Comparison of ENCODE assay signal across 14 mouse cellular contexts in genomic region chr9:106147281-106147680, GRCm38 (mm10). TPM values are rescaled to one million over a fixed set of nuclear protein-coding genes. Genes with fewer than 3 reads are reported as not detected.
DNase-seq lines count a peak whose midpoint lies in the region; ATAC-seq and TF ChIP-seq lines count a peak whose summit lies in the region.
"Had no signal": no experiment of that assay in that cellular context is flagged by ENCODE, and none has a peak within 500 bp of the region (broad histone marks: within the 10 kb centered on the region; RNA-seq: fewer than 3 reads in every experiment).

No protein-coding gene starts in this region.

- no peaks in the 10 kb centered on the region for H3K36me3 ChIP-seq in liver, embryonic 16.5 days (ENCODE audit: control insufficient read depth, insufficient read depth)
- H3K36me3 ChIP-seq in hindbrain, embryonic 10.5 days = peaks cover 13% of the 10 kb centered on the region
- no peaks in the 10 kb centered on the region for H3K36me3 ChIP-seq in midbrain, embryonic 11.5 days (ENCODE audit: control insufficient read depth, insufficient read depth, low read length)
- H3K36me3 ChIP-seq in lung, postnatal 0 days (ENCODE audit: insufficient read depth, low read length) = no peaks in the 10 kb centered on the region
- H3K36me3 ChIP-seq: G1E had no signal

- no peak overlapping the region for H3K27ac ChIP-seq in liver, embryonic 16.5 days (ENCODE audit: low read length)
- H3K27ac ChIP-seq in hindbrain, embryonic 10.5 days = peak overlapping the region; percentile 97
- H3K27ac ChIP-seq in midbrain, embryonic 11.5 days (ENCODE audit: low read depth, low read length) = peak overlapping the region; percentile 85
- no peak overlapping the region for H3K27ac ChIP-seq in lung, postnatal 0 days (ENCODE audit: low read length)
- H3K27ac ChIP-seq: kidney, postnatal 0 days; macrophage had no signal

- no peak overlapping the region for H3K4me2 ChIP-seq in liver, embryonic 16.5 days (ENCODE audit: low read depth, low read length)
- H3K4me2 ChIP-seq in midbrain, embryonic 11.5 days = peak overlapping the region; percentile 77
- no peak overlapping the region for H3K4me2 ChIP-seq in lung, postnatal 0 days (replicated peaks; ENCODE audit: low read depth, low read length)

- peaks cover 45% of the 10 kb centered on the region for H3K27me3 ChIP-seq in liver, embryonic 16.5 days (ENCODE audit: control insufficient read depth, insufficient read depth, low read depth, low read length)
- peaks cover 40% of the 10 kb centered on the region for H3K27me3 ChIP-seq in hindbrain, embryonic 10.5 days (ENCODE audit: insufficient read depth, poor library complexity, severe bottlenecking)
- no peaks in the 10 kb centered on the region for H3K27me3 ChIP-seq in midbrain, embryonic 11.5 days (ENCODE audit: control insufficient read depth, insufficient read depth, low read length)
- peaks cover 18% of the 10 kb centered on the region for H3K27me3 ChIP-seq in lung, postnatal 0 days (replicated peaks; ENCODE audit: insufficient read depth, low read length)

- intact Hi-C loops in heart, postnatal 10 days (cut with DNase I) = no loop called here

- no peaks in the 10 kb centered on the region for H3K4me1 ChIP-seq in liver, embryonic 16.5 days (ENCODE audit: control insufficient read depth, low read depth, low read length)
- peaks cover 38% of the 10 kb centered on the region for H3K4me1 ChIP-seq in hindbrain, embryonic 10.5 days (replicated peaks)
- H3K4me1 ChIP-seq in midbrain, embryonic 11.5 days (ENCODE audit: control insufficient read depth, insufficient read depth, low read length) = peaks cover 23% of the 10 kb centered on the region
- no peaks in the 10 kb centered on the region; the same call in 1 of the 2 replicates for H3K4me1 ChIP-seq in lung, postnatal 0 days (ENCODE audit: insufficient read depth, low read depth, low read length)

- H3K9ac ChIP-seq in liver, embryonic 16.5 days (ENCODE audit: low read depth, low read length) = no peak overlapping the region
- H3K9ac ChIP-seq in midbrain, embryonic 11.5 days (ENCODE audit: low read length) = peak overlapping the region; percentile 98
- no peak overlapping the region for H3K9ac ChIP-seq in lung, postnatal 0 days (replicated peaks; ENCODE audit: low read depth)

- TF ChIP-seq CTCF in lung, postnatal 0 days (IDR thresholded peaks at IDR 0.05) = no peak

- no peaks in the 10 kb centered on the region for H3K9me3 ChIP-seq in liver, embryonic 16.5 days (replicated peaks; ENCODE audit: control insufficient read depth, low read length)
- no peaks in the 10 kb centered on the region for H3K9me3 ChIP-seq in hindbrain, embryonic 10.5 days
- H3K9me3 ChIP-seq in midbrain, embryonic 11.5 days (ENCODE audit: control insufficient read depth, low read length) = no peaks in the 10 kb centered on the region
- H3K9me3 ChIP-seq in lung, postnatal 0 days (ENCODE audit: low read length) = no peaks in the 10 kb centered on the region
- H3K9me3 ChIP-seq: G1E had no signal

- DNase-seq in liver = no peak
- DNase-seq in hindbrain, embryonic 10.5 days (ENCODE audit: low spot score) = no peak
- DNase-seq in midbrain, embryonic 11.5 days (ENCODE audit: low spot score, missing footprints) = no peak
- DNase-seq in heart, postnatal 10 days = no peak
- DNase-seq in lung, postnatal 0 days (ENCODE audit: low spot score) = no peak
- no peak for DNase-seq in heart, adult 8-10 months (ENCODE audit: low spot score)
- DNase-seq in thymus, adult 18-20 months = no peak
- DNase-seq: B cell, adult 2 months; cerebellum, adult 18-20 months; heart, postnatal 14 days had no signal

- TF ChIP-seq EP300 in lung, postnatal 0 days (IDR thresholded peaks at IDR 0.05) = no peak

- 12% methylated on average over 5 of the region's 5 CpGs for WGBS in liver, embryonic 16.5 days (ENCODE audit: insufficient replicate concordance)
- 34% methylated on average over 5 of the region's 5 CpGs for WGBS in hindbrain, embryonic 10.5 days
- 44% methylated on average over 5 of the region's 5 CpGs for WGBS in midbrain, embryonic 11.5 days
- 20% methylated on average over 5 of the region's 5 CpGs for WGBS in lung, postnatal 0 days

- ATAC-seq in liver, embryonic 16.5 days (ENCODE audit: low read depth) = no peak
- ATAC-seq in midbrain, embryonic 11.5 days (ENCODE audit: low FRiP score) = no peak
- no peak for ATAC-seq in lung, postnatal 0 days

- H3K4me3 ChIP-seq in liver, embryonic 16.5 days (ENCODE audit: low read depth, low read length) = peak overlapping the region; percentile 13; the same call in 1 of the 2 replicates
- peak overlapping the region; percentile 68 for H3K4me3 ChIP-seq in hindbrain, embryonic 10.5 days
- H3K4me3 ChIP-seq in midbrain, embryonic 11.5 days (ENCODE audit: low read depth, low read length) = peak overlapping the region; percentile 77
- no peak overlapping the region for H3K4me3 ChIP-seq in lung, postnatal 0 days (ENCODE audit: low read depth, low read length)

RNA-seq across cellular contexts. Expression of gene Glyctk, which starts 10.7 kb away (rescaled TPM):
- 26.5 and 33.0 TPM in 2 replicates for polyA plus RNA-seq in liver, embryonic 16.5 days (2015; fragmentation: Nextera tagmentation; extraction: Ambion mirVana)
- 2.9 and 4.5 TPM in 2 replicates for polyA plus RNA-seq in hindbrain, embryonic 10.5 days (2016; fragmentation: Nextera tagmentation; extraction: Ambion mirVana)
- 5.6 and 6.3 TPM in 2 replicates for polyA plus RNA-seq in midbrain, embryonic 11.5 days (2014; fragmentation: Nextera tagmentation; extraction: Ambion mirVana)
- total RNA-seq in heart, postnatal 10 days (2021) = 1 to 10 TPM; 1.7 to 1.8 TPM
- 0.67 and 0.71 TPM in 2 replicates for polyA plus RNA-seq in lung, postnatal 0 days (2015; fragmentation: Nextera tagmentation; extraction: Ambion mirVana)
- 1 to 10 TPM; 1.5 to 2.6 (median 1.9) TPM for total RNA-seq in heart, adult 8-10 months (2022)

RNA-seq across cellular contexts. Expression of gene Wdr82, which starts 23.4 kb away (rescaled TPM):
- polyA plus RNA-seq in liver, embryonic 16.5 days (2015; fragmentation: Nextera tagmentation; extraction: Ambion mirVana) = 5.8 and 6.0 TPM in 2 replicates
- polyA plus RNA-seq in hindbrain, embryonic 10.5 days (2016; fragmentation: Nextera tagmentation; extraction: Ambion mirVana) = 25.8 and 29.9 TPM in 2 replicates
- polyA plus RNA-seq in midbrain, embryonic 11.5 days (2014; fragmentation: Nextera tagmentation; extraction: Ambion mirVana) = 30.2 and 32.6 TPM in 2 replicates
- 10 to 100 TPM; 72.2 to 81.4 TPM for total RNA-seq in heart, postnatal 10 days (2021)
- 11.3 and 13.2 TPM in 2 replicates for polyA plus RNA-seq in lung, postnatal 0 days (2015; fragmentation: Nextera tagmentation; extraction: Ambion mirVana)
- total RNA-seq in heart, adult 8-10 months (2022) = 10 to 100 TPM; 29.6 to 38.5 (median 34.0) TPM

RNA-seq across cellular contexts. Expression of gene Col6a4, which starts 50.7 kb away (rescaled TPM):
- 0.47 TPM in 1 of 2 replicates, not detected in the other for polyA plus RNA-seq in liver, embryonic 16.5 days (2015; fragmentation: Nextera tagmentation; extraction: Ambion mirVana)
- 0.10 and 0.26 TPM in 2 replicates for polyA plus RNA-seq in hindbrain, embryonic 10.5 days (2016; fragmentation: Nextera tagmentation; extraction: Ambion mirVana)
- 0.11 TPM in 1 of 2 replicates, not detected in the other for polyA plus RNA-seq in midbrain, embryonic 11.5 days (2014; fragmentation: Nextera tagmentation; extraction: Ambion mirVana)
- total RNA-seq in heart, postnatal 10 days (2021) = under 1 TPM; 0.02 to 0.05 TPM
- 0.81 and 0.93 TPM in 2 replicates for polyA plus RNA-seq in lung, postnatal 0 days (2015; fragmentation: Nextera tagmentation; extraction: Ambion mirVana)
- total RNA-seq in heart, adult 8-10 months (2022) = not detected
- polyA plus RNA-seq: G1E, macrophage had no signal

RNA-seq across cellular contexts. Expression of gene Ppm1m, which starts 52.3 kb away (rescaled TPM):
- 9.7 and 11.5 TPM in 2 replicates for polyA plus RNA-seq in liver, embryonic 16.5 days (2015; fragmentation: Nextera tagmentation; extraction: Ambion mirVana)
- polyA plus RNA-seq in hindbrain, embryonic 10.5 days (2016; fragmentation: Nextera tagmentation; extraction: Ambion mirVana) = 47.3 and 48.6 TPM in 2 replicates
- polyA plus RNA-seq in midbrain, embryonic 11.5 days (2014; fragmentation: Nextera tagmentation; extraction: Ambion mirVana) = 23.6 and 26.9 TPM in 2 replicates
- total RNA-seq in heart, postnatal 10 days (2021) = 10 to 100 TPM; 15.4 to 19.5 TPM
- 33.4 and 37.2 TPM in 2 replicates for polyA plus RNA-seq in lung, postnatal 0 days (2015; fragmentation: Nextera tagmentation; extraction: Ambion mirVana)
- total RNA-seq in heart, adult 8-10 months (2022) = 10 to 100 TPM in 3 of 4 experiments, 1 to 10 TPM in 1; 9.4 to 12.8 (median 12.3) TPM

RNA-seq across cellular contexts. Expression of gene Twf2, which starts 55.6 kb away (rescaled TPM):
- polyA plus RNA-seq in liver, embryonic 16.5 days (2015; fragmentation: Nextera tagmentation; extraction: Ambion mirVana) = 19.7 and 21.2 TPM in 2 replicates
- 65.9 and 71.3 TPM in 2 replicates for polyA plus RNA-seq in hindbrain, embryonic 10.5 days (2016; fragmentation: Nextera tagmentation; extraction: Ambion mirVana)
- polyA plus RNA-seq in midbrain, embryonic 11.5 days (2014; fragmentation: Nextera tagmentation; extraction: Ambion mirVana) = 55.6 and 61.4 TPM in 2 replicates
- total RNA-seq in heart, postnatal 10 days (2021) = 100 to 1,000 TPM; 112 to 132 TPM
- 64.2 and 64.6 TPM in 2 replicates for polyA plus RNA-seq in lung, postnatal 0 days (2015; fragmentation: Nextera tagmentation; extraction: Ambion mirVana)
- total RNA-seq in heart, adult 8-10 months (2022) = 100 to 1,000 TPM; 188 to 245 (median 236) TPM

Comparison
In these comparisons a context has a peak if more than half of its experiments do, and no peak if none do; other contexts are left out.
1. H3K27ac ChIP-seq: peak in hindbrain, embryonic 10.5 days (single experiment) and midbrain, embryonic 11.5 days (single experiment); none in liver, embryonic 16.5 days (single experiment) and lung, postnatal 0 days (single experiment).